Mouse (Mus musculus) hematopoietic stem cell, adult 5-6 weeks (primary cell): ENCODE measurements around the gene Xrra1. TPM values are rescaled to one million over a fixed set of nuclear protein-coding genes. Genes with fewer than 3 reads are reported as not detected.
"Not testable (repeated sequence)": the region's sequence is repeated elsewhere in the genome, so short reads cannot be mapped to it uniquely, and the experiment has no call there.

Source experiments
- ATAC-seq, 2 experiments: fragments of 125-278 bp in 1 of 2; replicated peaks in 1 of 2; 2 replicates each; pipeline ENCODE4 v1.8.0; 2016 to 2017; ENCODE audit warnings: inconsistent platforms in 2 of 2, mild to moderate bottlenecking in 2 of 2, moderate number of reproducible peaks in 2 of 2, low read depth in 1 of 2, moderate TSS enrichment in 1 of 2; ENCODE audit not compliant: low FRiP score in 2 of 2, poor library complexity in 2 of 2, severe bottlenecking in 2 of 2, insufficient read depth in 1 of 2, low TSS enrichment in 1 of 2
- total RNA-seq: library from RNA; stranded (forward); fragments of 172-1452, 232-1000 nt; gene quantifications from 2 replicates; pipeline ENCODE4 v1.2.3, GENCODE M21; 2017

Xrra1 gene
- total RNA-seq, 1 experiment from 2014 or later = not detected

DNA sequence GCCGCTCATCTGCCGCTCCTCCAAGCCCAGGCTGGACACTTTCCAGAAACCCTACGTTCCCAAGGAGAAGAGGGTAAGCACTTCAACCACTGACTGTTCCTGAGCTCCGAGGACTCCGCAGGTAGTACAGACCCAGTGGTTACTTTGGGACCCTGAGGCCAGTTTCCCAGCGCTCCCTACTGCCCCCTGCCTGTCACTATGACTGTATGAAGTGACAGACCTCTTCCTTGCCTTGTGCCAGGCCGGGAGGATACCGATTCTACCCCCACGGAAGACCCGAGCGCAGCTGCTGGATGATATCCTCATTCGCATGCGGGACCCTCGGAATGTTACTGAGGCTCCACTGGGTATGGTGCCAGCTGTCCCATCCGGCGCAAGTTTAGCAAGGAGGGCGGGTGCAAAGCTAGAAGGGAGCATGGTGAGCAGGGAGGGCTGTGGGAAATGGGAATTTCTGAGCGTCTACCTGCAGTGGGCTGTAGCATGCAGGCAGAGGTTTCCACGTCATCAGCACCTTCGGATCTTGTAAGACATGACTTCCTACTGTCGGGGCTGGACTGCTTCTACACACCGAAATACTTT lies 57.9 kb downstream of the Xrra1 start:
- ATAC-seq = peak; percentile 47 to 65

GRCm38 (mm10) chr7:99917320-99917844 lies 58.5 kb downstream of the Xrra1 start:
- peak; percentile 27 to 29; a peak in 2 of 4 replicates for ATAC-seq

DNA sequence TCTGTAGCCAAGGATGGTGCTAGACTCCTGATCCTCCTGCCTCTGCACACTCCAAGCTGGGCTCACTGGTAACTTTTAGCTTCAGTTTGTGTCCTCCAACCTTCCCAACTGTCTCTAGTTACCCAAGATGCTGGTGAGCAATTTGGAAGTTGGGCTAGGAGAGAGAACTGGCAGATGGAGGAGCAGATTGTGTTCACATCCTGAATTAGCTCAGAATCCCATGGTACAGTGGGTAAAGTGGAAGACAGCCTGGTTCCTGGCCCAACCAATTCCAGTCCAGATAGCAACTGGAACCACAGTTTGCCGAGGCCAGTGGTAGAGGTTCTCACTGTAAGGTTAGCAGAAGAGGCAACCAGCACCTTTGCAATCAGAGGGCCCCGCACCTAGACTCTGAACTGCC lies 60.2 kb downstream of the Xrra1 start:
- ATAC-seq = no peak

GRCm38 (mm10) chr7:99919971-99920370 lies 61.1 kb downstream of the Xrra1 start:
- ATAC-seq = no peak

GRCm38 (mm10) chr7:99920416-99920815 lies 61.5 kb downstream of the Xrra1 start:
- ATAC-seq = no peak

DNA sequence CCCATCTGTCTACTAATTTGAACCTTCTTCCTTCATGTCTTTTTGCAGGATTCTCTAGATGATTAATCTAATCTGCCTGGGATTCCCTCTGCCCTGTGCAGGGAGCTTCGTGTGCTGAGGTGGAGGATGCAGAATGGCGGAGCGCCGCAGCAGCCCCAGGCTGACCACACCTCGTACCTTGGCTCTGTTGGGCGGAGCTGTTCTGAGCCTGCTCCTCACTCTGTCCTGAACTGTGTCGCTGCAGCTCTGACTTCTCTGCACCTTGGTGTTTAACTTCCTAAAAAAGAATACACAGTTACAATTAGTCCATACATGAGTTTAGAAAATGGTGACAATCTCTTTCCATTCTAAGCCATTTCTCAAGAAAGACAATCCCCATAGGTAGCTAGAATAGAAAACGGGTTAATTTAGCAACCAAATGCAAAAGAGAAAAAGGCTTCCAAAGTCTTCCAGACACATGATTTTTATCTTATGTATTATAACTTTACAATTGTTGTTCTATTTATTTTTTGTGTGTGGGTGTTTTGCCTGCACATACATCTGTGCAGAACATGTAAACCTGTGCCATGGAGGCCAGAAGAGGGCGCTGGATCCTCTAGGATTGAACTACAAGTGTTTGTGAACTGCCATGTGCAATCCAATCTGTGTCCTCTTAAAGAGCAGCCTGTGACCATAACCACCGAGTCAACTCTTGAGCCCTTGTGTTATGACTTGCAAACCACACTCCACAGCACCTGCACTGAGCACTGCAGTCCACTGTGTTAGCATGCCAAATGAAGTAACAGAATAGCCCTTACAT lies 68.2 kb downstream of the Xrra1 start:
- no peak for ATAC-seq

DNA sequence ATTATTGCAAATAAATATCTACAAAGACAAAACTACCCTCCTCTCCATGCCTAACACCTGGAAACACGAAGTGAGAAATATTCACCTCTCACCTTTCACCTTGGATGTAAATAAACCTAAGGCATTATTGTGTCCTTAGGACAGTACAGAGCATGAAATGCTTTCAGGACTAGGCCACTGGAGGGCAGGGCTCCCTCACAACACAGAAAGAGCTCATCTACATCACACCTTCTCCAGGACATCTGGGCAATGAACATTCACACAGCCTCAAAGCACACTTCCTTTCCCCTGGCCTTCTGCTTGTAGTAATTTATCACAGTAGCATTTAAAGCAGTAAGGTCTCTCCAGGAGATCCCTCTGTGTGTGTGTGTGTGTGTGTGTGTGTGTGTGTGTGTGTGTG lies 76.8 kb downstream of the Xrra1 start:
- ATAC-seq = no peak

DNA sequence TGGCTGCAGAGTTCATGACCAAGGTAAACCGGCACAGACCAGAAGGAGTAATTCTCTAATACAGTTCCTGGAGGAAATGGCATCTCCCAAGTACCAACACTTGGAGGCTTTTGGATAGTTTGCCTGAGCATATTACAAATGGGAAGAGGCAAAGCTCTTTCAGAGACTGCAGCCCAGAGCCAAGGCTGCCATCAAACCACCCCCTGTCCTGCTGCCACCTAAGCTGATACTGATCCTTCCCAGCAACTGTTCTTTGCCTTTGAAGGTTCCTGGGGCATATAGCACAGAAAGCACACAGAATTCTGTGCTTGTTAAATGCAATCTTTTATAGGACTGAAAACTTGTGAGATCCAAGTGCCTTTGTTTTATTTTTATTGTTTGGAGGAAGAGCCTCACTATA lies 81.8 kb downstream of the Xrra1 start:
- no peak for ATAC-seq

- ATAC-seq = no peak
These were observed 85.6 kb downstream of the Xrra1 start for GRCm38 (mm10) chr7:99944520-99944919.

GRCm38 (mm10) chr7:99945012-99945411 lies 86.1 kb downstream of the Xrra1 start:
- not testable (repeated sequence) for ATAC-seq

DNA sequence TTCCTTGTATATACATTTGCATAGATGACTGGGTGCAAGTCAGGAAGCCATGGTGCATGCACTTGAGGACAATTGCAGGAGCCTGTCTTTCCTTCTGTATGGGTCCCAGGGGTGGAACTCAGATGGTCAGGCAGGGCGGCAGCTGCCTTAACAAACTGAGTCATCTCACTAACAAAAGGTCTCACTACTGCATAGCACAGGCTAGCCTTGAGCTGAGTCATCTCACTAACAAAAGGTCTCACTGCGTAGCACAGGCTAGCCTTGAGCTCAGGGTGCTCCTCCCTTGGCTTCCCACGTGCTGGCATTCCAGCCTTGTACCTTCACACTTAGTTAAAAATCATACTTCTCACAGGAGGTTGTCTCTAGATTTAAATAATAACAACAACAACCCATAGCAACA lies 87.0 kb downstream of the Xrra1 start:
- ATAC-seq = no peak

DNA sequence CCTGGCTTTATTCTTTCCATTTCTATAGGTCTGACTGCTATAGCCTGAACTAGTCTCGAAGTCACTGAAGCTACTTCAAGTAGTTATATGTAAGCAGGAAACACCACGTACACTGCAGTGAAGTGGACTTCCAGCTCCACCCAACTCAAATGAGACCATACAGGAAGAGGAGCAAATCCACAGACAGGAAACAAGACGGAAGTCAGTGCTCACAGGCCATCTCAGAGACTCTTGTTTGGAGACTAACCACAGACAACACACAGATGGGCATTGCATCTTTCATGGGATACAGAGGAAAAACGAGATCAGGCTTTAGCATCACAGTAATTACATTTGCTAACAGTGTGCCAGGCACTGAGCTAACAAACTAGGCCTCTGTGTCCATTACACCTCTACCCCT lies 87.4 kb downstream of the Xrra1 start:
- no peak for ATAC-seq

- no peak for ATAC-seq
These were observed 88.4 kb downstream of the Xrra1 start for GRCm38 (mm10) chr7:99947329-99947728.

GRCm38 (mm10) chr7:99953442-99954098 lies 94.7 kb downstream of the Xrra1 start:
- peak; percentile 62 to 84 for ATAC-seq

DNA sequence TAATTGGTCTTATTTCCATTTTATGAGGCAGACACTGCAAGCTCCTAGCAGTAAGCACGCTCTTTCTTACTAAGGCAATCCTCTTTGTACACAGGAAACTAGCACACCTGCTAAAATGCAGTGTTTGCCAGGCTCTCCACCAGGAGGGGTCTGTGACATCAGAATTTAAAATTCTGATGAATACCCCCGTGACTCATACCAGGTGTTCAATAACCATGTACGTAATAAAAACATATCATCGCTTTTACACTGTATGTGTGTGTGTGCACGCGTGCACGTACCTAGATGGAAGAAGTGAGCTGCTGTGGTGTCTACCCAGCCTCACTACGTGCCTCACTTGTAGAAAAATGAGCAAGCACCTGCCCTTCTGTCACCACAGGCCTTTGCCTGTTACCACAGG lies 95.3 kb downstream of the Xrra1 start:
- ATAC-seq = no peak

DNA sequence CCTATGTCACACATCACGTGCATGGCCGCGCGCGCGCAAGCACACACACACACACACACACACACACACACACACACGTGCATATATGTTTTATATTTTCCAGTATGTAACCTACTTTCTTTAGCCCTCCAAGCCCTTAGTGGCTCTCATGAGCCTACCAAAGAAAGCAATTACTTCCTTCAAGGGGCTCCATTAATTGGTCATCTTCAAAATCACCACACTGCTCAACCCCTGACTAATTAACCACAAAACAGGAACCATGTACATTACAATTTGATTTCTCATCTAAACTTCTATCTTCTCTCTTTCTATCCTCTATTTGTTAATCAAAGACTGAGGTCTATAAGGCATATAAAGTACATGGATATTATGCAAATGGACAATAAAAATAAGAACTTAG lies 97.2 kb downstream of the Xrra1 start:
- no peak for ATAC-seq

DNA sequence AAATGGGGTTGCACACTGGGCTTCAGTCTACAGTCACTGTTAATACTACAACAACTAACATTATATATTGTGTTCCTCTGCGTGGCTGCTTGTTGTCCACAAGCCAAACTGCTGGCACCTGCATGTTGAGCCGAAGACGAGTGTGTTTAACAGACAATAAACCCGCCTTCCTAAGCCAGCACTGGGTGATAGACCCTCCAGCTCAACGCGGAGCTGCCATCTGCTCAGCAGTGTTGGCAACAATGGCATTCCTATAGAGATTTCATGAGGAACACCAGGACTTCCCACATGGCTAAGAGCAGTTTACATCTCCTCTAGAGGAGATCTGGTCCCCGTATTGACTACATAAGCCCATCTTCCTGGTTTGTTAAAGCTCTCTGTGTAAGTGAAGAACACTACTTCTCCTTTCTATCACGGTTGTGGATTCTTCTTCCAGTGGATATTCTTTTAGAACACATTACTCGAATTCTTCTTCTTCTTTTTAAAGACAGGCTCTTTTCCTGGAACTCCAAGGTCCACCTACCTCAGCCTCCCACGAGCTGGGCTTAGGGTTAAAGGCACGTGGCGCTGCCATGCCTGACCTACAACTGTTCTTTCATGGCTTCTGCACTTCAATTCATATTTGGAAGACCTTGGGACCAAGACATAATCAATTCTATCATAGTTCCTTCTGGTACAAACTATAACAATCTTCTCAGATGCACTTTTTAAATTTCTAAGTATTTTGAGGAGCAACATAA lies 98.5 kb downstream of the Xrra1 start:
- no peak for ATAC-seq

- not testable (repeated sequence) for ATAC-seq
These were observed 101.7 kb downstream of the Xrra1 start for GRCm38 (mm10) chr7:99960571-99960970.
